Mouse (Mus musculus) hindbrain, embryonic 10.5 days (tissue): ENCODE results near the gene Supt6. TPM values are rescaled to one million over a fixed set of nuclear protein-coding genes. Genes with fewer than 3 reads are reported as not detected.
A peak's percentile ranks its signal among the peaks of the same experiment; 100 is the strongest.

Source experiments
- DNase-seq: peaks from one replicate; pipeline ENCODE4 v3.0.0-alpha.2; 2017; ENCODE audit warnings: low spot score
- H3K27ac ChIP-seq: fragments of 300-500 bp; sonication (generic); 2 replicates; pipeline ENCODE4 v1.5.1; 2016; ENCODE audit warnings: mild to moderate bottlenecking, moderate library complexity
- H3K27me3 ChIP-seq: fragments of 300-500 bp; sonication (generic); 2 replicates; pipeline ENCODE4 v1.6.1; 2016; ENCODE audit warnings: mild to moderate bottlenecking; ENCODE audit not compliant: poor library complexity, insufficient read depth, severe bottlenecking
- H3K36me3 ChIP-seq: fragments of 300-500 bp; sonication (generic); 2 replicates; pipeline ENCODE4 v1.6.1; 2016; ENCODE audit warnings: mild to moderate bottlenecking, moderate library complexity
- H3K4me1 ChIP-seq: fragments of 300-500 bp; sonication (generic); replicated peaks from 2 replicates; pipeline ENCODE4 v1.6.1; 2016; ENCODE audit warnings: mild to moderate bottlenecking
- H3K4me3 ChIP-seq: fragments of 300-500 bp; sonication (generic); 2 replicates; pipeline ENCODE4 v1.5.1; 2016; ENCODE audit warnings: mild to moderate bottlenecking, moderate library complexity
- H3K9me3 ChIP-seq: fragments of 300-500 bp; sonication (generic); 2 replicates; pipeline ENCODE4 v1.6.1; 2016; ENCODE audit warnings: mild to moderate bottlenecking, moderate library complexity
- WGBS: fragments of 180-500 bp; shearing (Covaris S2); methylation state at CpG from one replicate; pipeline ENCODE4 v1.1.7; 2016; 5-methylcytosine and 5-hydroxymethylcytosine counted together
- polyA plus RNA-seq: library from polyadenylated mRNA; unstranded; fragments of >200 nt; fragmentation: Nextera tagmentation; extraction: Ambion mirVana; gene quantifications from 2 replicates; pipeline ENCODE4 v1.2.1, GENCODE M21; 2016

The Supt6 gene
- polyA plus RNA-seq, 1 experiment from 2014 or later: 35.0 TPM

DNA sequence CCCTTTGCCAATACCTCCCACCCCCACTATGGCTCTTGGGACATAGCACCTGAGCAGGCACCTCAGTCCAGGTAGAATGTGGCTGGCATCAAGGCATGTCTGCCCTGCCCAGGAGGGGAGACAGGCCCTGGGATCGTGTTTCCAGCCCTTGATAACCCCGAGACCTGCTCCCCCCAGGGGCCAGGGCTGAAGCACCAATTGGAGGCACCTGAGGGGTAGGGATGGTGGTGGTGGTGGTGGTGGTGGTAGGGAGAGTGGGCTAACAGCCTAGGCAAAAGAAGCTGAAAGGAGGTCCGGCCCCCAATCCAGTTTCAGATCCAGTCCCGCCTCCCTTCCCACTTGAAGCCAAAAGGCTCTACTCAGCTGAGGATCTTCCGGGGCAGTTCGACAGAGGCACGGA, 86.2 kb downstream of the Supt6 start:
- H3K4me3 ChIP-seq: peak overlapping the region; percentile 12; the same call in 1 of the 2 replicates
- DNase-seq: no peak
- no peak overlapping the region for H3K27ac ChIP-seq
- WGBS: 83% methylated on average over 7 of the region's 7 CpGs
- no peaks in the 10 kb centered on the region for H3K27me3 ChIP-seq
- H3K4me1 ChIP-seq: peaks cover 45% of the 10 kb centered on the region
- H3K36me3 ChIP-seq: peaks cover 91% of the 10 kb centered on the region
- no peaks in the 10 kb centered on the region for H3K9me3 ChIP-seq

DNA sequence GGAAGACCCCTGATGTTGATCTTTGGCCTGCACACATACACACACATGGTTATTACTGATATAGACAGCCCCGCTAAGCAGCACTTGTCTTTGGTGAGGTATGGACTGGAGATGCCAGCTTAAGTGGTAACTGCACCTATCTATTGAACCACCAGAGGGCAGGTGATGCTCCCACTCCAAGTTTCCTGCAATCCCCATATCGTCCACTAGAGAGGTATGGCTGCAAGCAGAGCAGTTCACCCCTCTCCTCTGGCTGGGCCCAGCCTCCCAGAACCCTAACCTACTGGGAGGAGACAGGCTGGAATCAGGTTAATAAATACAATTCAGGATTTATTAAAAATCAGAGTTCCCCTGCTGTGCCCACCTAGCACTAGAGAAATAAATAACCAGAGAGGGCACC, 86.7 kb downstream of the Supt6 start:
- Histone ChIP-seq H3K36me3 (peaks cover 96% of the 10 kb centered on the region), H3K4me1 (peaks cover 45% of the 10 kb centered on the region), H3K9me3 (no peaks in the 10 kb centered on the region), H3K4me3 (peak overlapping the region; percentile 12; the same call in 1 of the 2 replicates), H3K27me3 (no peaks in the 10 kb centered on the region), H3K27ac (no peak overlapping the region)
- 32% methylated on average over 2 of the region's 2 CpGs for WGBS
- peak; percentile 75 for DNase-seq

Other genes with a start within 250 kb of the Supt6 start
- gene Dhrs13, start 213.7 kb downstream of the Supt6 start, polyA plus RNA-seq: 16.6 and 17.0 TPM in 2 replicates
- gene Flot2, start 208.1 kb downstream of the Supt6 start, polyA plus RNA-seq: 73.0 and 76.3 TPM in 2 replicates
- gene Eral1, start 165.6 kb downstream of the Supt6 start, polyA plus RNA-seq: 40.6 and 41.4 TPM in 2 replicates
- 29.2 and 33.8 TPM in 2 replicates for gene Fam222b, start 151.3 kb downstream of the Supt6 start, polyA plus RNA-seq
- 124 and 163 TPM in 2 replicates for gene Traf4, start 80.4 kb downstream of the Supt6 start, polyA plus RNA-seq
- 11.3 and 12.1 TPM in 2 replicates for gene Nek8, start 69.3 kb downstream of the Supt6 start, polyA plus RNA-seq
- gene Tlcd1, start 69.3 kb downstream of the Supt6 start, polyA plus RNA-seq: 7.0 and 8.9 TPM in 2 replicates
- gene Rpl23a, start 62.4 kb downstream of the Supt6 start, polyA plus RNA-seq: 1,007 and 1,099 TPM in 2 replicates
- gene Rab34, start 57.6 kb downstream of the Supt6 start, polyA plus RNA-seq: 71.8 and 80.5 TPM in 2 replicates
- gene Proca1, start 52.6 kb downstream of the Supt6 start, polyA plus RNA-seq: 1.6 and 1.8 TPM in 2 replicates
- gene Sdf2, start 241 bp downstream of the Supt6 start, polyA plus RNA-seq: 53.6 and 63.8 TPM in 2 replicates
- gene 2610507B11Rik, start 15.8 kb upstream of the Supt6 start, polyA plus RNA-seq: 53.2 and 65.6 TPM in 2 replicates
- gene BC030499, start 44.9 kb upstream of the Supt6 start, polyA plus RNA-seq: 0.52 and 0.93 TPM in 2 replicates
- 53.2 and 62.7 TPM in 2 replicates for gene Spag5, start 55.5 kb upstream of the Supt6 start, polyA plus RNA-seq
- 2.5 and 3.1 TPM in 2 replicates for gene Aldoc, start 77.0 kb upstream of the Supt6 start, polyA plus RNA-seq
- 74.6 and 82.9 TPM in 2 replicates for gene Pigs, start 82.4 kb upstream of the Supt6 start, polyA plus RNA-seq
- 59.1 and 76.7 TPM in 2 replicates for gene Unc119, start 97.5 kb upstream of the Supt6 start, polyA plus RNA-seq
- gene Foxn1, start 140.6 kb upstream of the Supt6 start, polyA plus RNA-seq: not detected in 2 replicates
- not detected in 2 replicates for gene Slc13a2, start 176.2 kb upstream of the Supt6 start, polyA plus RNA-seq
- gene Slc46a1, start 219.7 kb upstream of the Supt6 start, polyA plus RNA-seq: 20.2 and 21.1 TPM in 2 replicates